Mouse (Mus musculus) common myeloid progenitor, adult 5-6 weeks (primary cell): Measurements from ENCODE around the gene Olfr1443. TPM values are rescaled to one million over a fixed set of nuclear protein-coding genes. Genes with fewer than 3 reads are reported as not detected.
"Not testable (repeated sequence)": the region's sequence is repeated elsewhere in the genome, so short reads cannot be mapped to it uniquely, and the experiment has no call there.

Experiments used
- ATAC-seq: replicated peaks from 2 replicates; pipeline ENCODE4 v1.8.0; 2016; ENCODE audit warnings: low read depth, mild to moderate bottlenecking, moderate TSS enrichment, inconsistent platforms; ENCODE audit not compliant: poor library complexity, severe bottlenecking
- total RNA-seq: library from RNA; stranded (forward); fragments of 200-1000, 187-1606 nt; gene quantifications from 2 replicates; pipeline ENCODE4 v1.2.3, GENCODE M21; 2017

The Olfr1443 gene
- not detected in 2 replicates for total RNA-seq

DNA sequence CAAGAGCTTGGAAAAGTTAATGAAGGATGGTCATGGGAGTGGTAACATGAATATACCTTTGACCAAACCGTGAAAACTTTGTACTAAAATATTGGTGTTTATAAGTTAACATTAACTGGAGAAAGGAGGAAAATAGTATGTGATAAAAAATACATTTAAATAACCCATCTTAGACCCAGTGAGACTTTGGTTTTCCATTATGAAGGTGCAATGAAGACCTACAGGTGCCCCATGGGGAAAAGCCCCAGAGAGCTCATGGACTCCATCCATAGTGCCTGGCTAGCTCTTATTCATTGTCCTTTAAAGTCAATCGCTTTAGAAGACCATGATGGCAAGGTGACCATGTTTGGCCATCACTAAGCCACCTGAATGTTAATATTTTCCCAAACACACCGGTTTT lies at the start of gene Olfr1443:
Gene Olfr1443, plus strand, starts transcription at position 301 of the 400 bp plus-strand sequence.
- ATAC-seq = no peak

GRCm38 (mm10) chr19:12633176-12633575 lies 44.7 kb upstream of the Olfr1443 start, which contains the start of gene Glyat:
Gene Glyat (plus strand): TSS chr19:12633308.
- ATAC-seq = no peak

- ATAC-seq = no peak
Measured at GRCm38 (mm10) chr19:12634259-12634658, 43.7 kb upstream of the Olfr1443 start.

- ATAC-seq = no peak
Measured at GRCm38 (mm10) chr19:12634963-12635362, 42.9 kb upstream of the Olfr1443 start.

DNA sequence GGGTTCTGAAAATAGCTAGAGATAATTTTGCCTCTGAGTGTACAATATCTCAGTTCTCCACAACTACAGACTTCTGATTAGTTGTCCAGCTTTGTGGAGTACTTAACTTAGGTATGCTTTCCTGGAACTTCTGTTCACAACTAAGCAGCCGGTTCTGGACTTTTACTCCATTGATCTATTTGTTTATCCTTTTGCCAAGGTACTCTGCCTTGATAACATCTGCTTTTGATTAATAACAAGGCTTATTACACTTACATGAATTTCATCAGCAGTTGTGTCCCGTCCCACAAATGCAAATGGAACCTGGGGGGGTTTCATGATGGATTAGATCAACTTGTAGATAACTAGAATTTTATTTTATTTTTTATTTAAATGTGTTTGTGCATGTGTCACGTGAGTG lies 41.0 kb upstream of the Olfr1443 start:
- no peak for ATAC-seq

DNA sequence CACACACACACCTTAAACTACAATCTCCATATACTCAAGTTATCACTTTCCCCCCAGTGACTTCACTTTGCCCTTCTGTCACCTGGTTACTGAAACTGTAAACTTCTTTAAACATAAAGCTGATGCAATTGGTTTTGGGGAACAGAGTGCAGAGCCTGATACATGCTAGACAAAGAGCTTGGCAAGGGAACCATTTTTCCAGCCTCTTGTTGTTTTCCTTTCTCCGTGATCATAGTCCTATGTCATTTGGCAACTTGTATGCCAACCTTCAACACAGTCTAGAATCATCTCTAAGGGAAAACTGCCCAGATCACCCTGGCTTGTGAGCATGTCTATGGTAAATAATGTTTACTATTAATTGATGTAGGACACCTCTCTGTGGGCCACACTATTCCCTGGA lies 39.9 kb upstream of the Olfr1443 start:
- ATAC-seq = no peak

DNA sequence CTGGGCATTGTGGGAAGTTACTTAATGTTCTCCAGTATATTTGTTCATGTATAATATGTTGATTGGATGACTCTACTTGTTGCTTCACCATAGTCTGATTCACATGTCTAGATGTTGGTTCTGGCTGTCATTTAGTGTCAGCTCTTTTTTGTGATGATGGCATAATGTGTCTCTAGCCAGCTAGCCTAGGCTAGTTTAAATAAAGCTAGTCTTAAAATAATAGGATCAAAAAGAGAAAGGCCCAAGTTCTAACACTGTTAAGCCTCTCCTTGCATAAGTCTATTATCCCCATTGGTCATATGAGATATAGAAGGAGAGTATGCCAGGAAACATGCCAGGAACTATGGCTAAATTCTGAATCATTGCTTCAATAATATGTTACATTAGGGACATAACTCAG lies 28.4 kb upstream of the Olfr1443 start:
- ATAC-seq = no peak

DNA sequence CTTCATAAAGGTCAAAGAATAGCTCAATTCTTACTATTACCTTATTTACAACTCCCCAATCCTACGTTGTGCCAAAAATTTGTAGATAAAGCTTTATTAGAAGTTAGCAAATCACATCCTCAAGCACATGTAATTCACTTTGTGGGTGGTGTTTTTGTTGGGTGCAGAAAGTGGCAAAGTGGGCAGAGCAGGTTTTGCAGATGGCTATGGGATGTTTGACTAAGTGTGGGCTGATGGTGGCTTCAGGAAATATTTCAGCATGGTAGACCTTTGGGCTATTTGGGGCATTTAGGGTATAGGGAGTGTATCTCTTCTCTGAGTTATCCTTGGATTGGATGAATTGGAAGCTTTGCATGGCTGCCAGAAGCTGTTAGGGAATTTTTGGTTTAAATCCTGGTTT lies 11.8 kb upstream of the Olfr1443 start:
- no peak for ATAC-seq

DNA sequence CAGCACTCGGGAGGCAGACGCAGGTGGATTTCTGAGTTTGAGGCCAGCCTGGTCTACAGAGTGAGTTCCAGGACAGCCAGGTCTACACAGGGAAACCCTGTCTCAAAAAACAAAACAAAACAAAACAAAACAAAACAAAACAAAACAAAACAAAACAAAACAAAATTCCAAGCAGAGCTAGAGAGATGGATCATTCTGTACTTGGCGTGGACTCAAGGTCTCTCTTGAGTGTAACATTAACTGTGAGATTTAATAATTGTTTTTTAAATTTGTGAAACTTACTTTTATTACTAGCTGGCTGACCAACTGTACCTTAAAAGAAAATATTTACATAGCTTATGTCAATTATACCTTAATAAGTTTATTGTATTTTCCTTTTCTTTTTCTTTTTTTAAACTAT lies 9.3 kb upstream of the Olfr1443 start:
- ATAC-seq = not testable (repeated sequence)

DNA sequence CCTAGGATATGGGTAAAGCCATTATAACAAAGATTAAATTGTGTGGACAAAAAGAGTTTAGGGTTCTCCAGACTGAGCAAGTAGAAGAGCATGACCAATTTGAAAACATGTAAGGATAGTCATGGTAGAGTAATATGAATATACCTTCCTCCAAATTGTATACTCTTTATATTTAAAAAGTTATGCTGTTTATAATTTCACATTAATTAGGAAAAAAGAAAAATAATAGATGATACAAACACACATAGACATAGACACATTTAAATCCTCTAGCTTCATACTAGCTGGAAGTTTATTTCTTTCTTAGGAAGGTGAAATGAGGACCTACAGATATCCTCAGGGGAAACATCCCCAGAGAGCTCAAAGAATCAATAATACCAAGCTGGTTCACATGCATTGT lies 7.8 kb upstream of the Olfr1443 start, which contains the start of gene Olfr1442:
Gene Olfr1442, plus strand, starts transcription at position 301 of the 400 bp plus-strand sequence.
- ATAC-seq = no peak

DNA sequence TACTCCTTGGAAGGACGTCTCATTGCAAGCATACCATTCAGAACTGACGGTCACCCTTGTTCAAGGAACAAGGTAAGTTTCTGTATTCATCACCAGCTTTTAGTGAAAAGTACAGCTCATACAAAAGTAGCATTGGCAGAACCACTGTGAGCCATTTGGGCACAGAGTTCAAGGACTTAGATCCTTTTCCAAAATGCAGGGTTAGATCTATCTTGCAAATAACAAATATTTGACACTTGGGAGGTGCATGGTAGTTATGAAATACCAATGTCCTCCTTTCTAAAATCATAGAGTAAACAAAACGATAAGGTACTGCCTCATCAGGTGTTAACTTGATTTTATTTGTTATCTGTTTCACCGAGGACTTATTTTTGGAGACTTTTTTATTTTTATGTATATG lies 6.9 kb upstream of the Olfr1443 start:
- ATAC-seq = no peak

DNA sequence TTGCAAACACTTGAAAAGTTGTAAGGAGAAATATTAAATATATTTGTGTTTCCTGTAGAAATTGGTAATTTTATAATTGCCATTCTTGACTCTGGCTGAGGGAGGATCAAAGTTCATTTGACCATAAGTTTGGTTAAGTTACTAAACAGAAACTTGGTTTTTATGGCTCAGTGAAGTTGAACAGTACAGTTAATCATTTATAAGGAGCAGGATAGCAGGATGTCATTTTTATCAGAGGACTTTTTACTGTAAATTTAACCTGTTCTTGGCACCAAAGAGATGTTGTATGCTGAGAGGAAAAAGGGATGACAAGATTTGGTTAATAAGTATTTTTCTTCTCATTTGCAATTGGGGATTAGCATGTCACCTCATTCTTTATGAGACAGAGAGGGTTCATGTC lies 6.7 kb downstream of the Olfr1443 start:
- ATAC-seq = no peak

DNA sequence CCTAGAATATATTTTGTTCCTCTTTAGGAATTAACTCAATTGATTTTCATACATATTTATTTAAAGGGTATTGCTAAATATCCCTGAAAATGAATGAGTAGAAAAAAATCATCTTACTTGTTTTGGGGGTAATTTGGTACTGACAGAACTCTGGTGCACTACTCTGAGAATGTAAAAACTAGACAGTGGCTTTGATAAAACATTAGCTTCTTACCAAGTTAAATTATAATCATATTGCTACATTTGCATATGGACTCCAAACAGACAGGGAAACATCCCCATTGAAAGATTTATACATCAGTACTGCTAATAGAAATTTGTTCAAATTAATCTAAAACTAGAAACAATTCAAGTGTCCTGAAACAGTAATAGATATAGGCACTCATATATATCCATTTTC lies 7.3 kb downstream of the Olfr1443 start:
- no peak for ATAC-seq

- ATAC-seq = no peak
Measured at GRCm38 (mm10) chr19:12695590-12695989, 17.7 kb downstream of the Olfr1443 start, which contains the start of gene Keg1. Gene Keg1 (plus strand): TSS chr19:12695786.

DNA sequence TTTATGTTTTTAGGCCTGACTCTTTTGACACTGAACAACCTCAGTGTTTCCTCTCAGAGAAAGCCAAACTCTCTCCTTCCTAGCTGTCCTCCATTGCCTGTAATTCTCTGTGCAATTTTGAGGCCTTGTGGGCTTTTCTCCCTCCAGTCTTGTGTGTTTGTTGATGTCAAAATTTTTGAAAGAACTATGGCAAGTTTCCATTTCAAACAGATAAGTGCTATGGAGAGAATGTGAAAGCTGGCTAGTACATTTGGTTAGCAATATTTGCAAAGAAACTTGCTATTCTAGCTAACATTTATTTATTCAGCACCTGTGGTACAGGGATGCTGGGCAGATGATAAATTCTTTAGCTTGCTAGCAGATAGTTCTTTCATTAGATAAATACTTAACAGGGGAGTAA lies 18.3 kb downstream of the Olfr1443 start:
- no peak for ATAC-seq

DNA sequence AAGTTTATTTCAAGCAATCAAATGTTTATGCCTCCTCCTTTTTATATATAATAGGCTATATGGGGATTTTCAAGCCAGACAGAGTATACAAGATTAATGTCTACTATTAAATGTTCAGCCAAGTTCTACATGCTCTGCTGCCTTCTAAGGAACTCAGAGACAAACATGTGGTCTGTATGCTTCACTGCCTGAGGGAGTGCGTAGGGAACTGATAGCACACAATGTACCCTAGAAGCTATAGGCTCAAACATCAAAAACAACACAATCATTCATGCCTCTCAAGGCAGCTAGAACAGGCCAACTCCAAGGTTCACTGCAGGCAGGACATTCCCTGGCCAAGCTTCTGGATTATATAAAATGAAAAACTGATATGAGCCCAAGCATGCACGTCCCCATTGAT lies 30.5 kb downstream of the Olfr1443 start:
- ATAC-seq = no peak

DNA sequence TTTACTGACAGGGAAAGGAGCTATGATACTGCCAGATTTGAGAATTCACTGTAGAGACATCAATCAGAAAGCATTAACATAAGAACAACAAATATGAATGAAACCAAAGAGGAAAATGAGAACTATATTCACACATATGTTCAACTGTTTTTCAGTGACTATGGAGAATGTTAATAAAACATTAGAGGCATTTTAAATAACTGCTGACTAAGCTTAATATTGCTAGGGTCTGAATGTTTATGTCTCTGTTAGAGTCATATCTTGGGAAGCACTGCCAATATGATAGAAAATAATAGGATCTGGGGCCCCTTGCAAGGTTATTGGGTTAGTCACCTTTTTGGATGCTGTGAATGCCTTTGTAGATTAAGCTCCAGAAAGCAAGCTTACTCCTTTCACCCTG lies 31.1 kb downstream of the Olfr1443 start:
- no peak for ATAC-seq

DNA sequence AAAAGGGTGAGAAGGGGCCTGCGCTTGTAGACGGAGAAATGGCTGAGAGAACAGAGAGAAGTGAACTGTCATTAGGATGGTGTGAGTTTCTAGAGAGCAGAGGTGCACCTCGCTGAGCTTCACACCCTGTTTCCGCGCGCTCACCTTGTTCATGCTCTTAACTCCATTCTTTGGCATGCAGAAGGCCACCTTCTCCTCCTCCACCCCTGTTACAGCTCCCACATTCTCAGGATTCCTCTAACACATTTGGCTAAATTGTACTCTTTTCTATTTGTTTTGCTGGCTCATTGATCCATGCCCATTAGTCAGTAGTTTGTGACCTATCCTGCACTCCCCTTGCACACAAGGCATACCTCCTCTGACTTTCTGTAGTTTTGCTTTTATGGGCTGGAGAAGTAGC lies 41.3 kb downstream of the Olfr1443 start:
- ATAC-seq = no peak

- ATAC-seq = no peak
Measured at GRCm38 (mm10) chr19:12720463-12720862, 42.6 kb downstream of the Olfr1443 start.

GRCm38 (mm10) chr19:12720919-12721318 lies 43.0 kb downstream of the Olfr1443 start:
- ATAC-seq = not testable (repeated sequence)

DNA sequence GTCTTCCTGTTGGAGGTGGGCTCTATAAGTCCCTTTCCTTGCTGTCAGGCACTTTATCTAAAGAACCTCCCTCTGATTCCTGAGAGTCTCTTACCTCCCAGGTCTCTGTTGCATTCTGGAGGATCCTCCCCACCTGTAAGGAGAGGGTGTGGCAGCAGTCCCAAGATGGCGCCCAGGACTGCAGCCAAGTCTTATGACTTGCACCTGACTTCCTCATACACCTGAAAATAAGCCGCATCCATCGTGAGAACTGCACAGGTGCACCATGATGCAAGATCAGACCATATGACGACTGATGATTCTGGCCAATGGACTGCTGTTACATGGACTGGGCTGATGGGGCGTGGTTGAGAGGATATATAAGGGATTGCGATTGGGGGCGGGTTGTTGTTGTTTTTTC lies 43.7 kb downstream of the Olfr1443 start:
- not testable (repeated sequence) for ATAC-seq

DNA sequence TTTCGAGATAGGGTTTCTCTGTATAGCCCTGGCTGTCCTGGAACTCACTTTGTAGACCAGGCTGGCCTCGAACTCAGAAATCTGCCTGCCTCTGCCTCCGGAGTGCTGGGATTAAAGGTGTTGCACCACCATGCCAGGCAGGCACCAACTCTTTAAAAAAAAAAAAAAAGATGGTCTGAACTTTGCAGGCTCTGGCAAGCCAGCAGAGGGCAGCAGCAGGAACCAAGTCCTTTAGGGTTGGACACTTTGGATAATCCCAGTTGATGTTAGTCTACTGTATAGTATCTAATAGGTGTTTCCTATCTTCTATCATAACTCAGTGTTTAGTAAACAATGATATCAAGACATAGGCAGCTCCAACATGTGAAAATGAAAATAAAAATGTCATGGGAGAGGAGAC lies 44.4 kb downstream of the Olfr1443 start:
- peak; percentile 78 for ATAC-seq

DNA sequence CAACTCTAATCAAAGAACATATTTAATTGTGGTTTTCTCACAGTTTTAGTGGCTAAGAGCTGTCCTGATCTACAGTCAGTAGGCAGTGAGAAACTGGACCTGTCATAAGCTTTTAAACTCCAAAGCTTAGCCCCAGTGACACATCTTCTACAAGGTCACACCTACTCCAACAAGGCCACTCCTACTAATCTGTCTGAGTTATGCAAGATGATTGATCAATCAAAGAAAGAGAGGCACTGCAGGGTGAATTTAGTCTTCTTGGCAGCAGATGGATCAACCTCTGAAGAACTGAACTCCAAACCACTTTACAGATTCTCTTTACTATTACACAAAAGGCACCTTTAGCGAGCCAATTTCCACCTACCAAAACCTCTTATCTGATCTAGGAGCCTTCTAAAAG lies 47.9 kb downstream of the Olfr1443 start:
- no peak for ATAC-seq
